Mouse (Mus musculus) mouse trophoblast stem cell (cell line): Measurements from ENCODE around the gene Il13ra1.

Experiments used
- in situ Hi-C, 2 experiments: fragments of 300-500 bp; cut with MseI, MboI; formaldehyde crosslinking; loops; 2 replicates in 1 of 2; 3 replicates in 1 of 2; pipeline ENCODE4 v1.15.1; 2025

The Il13ra1 gene

GRCm38 (mm10) chrX:36195736-36196525, 84.0 kb downstream of the Il13ra1 start, which contains the start of gene Zcchc12:
TSS of gene Zcchc12 (plus strand) at chrX:36195904.
- in situ Hi-C loops: loop anchor here (25.0 kb wide), 2 partner anchors 359 to 384 kb away; no protein-coding TSS in a partner anchor

- in situ Hi-C loops: no loop called here
Measured at GRCm38 (mm10) chrX:36209554-36209953, 97.6 kb downstream of the Il13ra1 start.

- in situ Hi-C loops: no loop called here
Measured at GRCm38 (mm10) chrX:36211216-36211615, 99.3 kb downstream of the Il13ra1 start.
